Mouse (Mus musculus) hindbrain, embryonic 16.5 days (tissue): Measurements from ENCODE around the gene Cd40. TPM values are rescaled to one million over a fixed set of nuclear protein-coding genes. Genes with fewer than 3 reads are reported as not detected.

Experiments
- ATAC-seq: fragments of 200-750 bp; cut with Nextera tagmentation; 2 replicates; pipeline ENCODE4 v1.8.0; 2017; ENCODE audit warnings: moderate TSS enrichment, moderate library complexity
- H3K27ac ChIP-seq: fragments of 300-500 bp; sonication (generic); 2 replicates; pipeline ENCODE4 v1.5.1; 2014; ENCODE audit warnings: low read depth, mild to moderate bottlenecking, control low read depth, low read length, moderate library complexity
- H3K27me3 ChIP-seq: fragments of 300-500 bp; sonication (generic); replicated peaks from 2 replicates; pipeline ENCODE4 v1.6.1; 2014; ENCODE audit warnings: low read length; ENCODE audit not compliant: control insufficient read depth, insufficient read depth
- H3K36me3 ChIP-seq: fragments of 300-500 bp; sonication (generic); 2 replicates; pipeline ENCODE4 v1.6.1; 2014; ENCODE audit warnings: mild to moderate bottlenecking, low read length, moderate library complexity, mixed read lengths; ENCODE audit not compliant: control insufficient read depth, insufficient read depth
- H3K4me1 ChIP-seq: fragments of 300-500 bp; sonication (generic); 2 replicates; pipeline ENCODE4 v1.6.1; 2014; ENCODE audit warnings: low read depth, low read length; ENCODE audit not compliant: control insufficient read depth, insufficient read depth
- H3K4me2 ChIP-seq: fragments of 300-500 bp; sonication (generic); 2 replicates; pipeline ENCODE4 v1.6.1; 2014; ENCODE audit warnings: mild to moderate bottlenecking, low read length, control low read depth, moderate library complexity
- H3K4me3 ChIP-seq: fragments of 300-500 bp; sonication (generic); 2 replicates; pipeline ENCODE4 v1.5.1; 2014; ENCODE audit warnings: mild to moderate bottlenecking, low read length, control low read depth, moderate library complexity
- H3K9ac ChIP-seq: fragments of 300-500 bp; sonication (generic); 2 replicates; pipeline ENCODE4 v1.6.1; 2014; ENCODE audit warnings: low read depth, mild to moderate bottlenecking, control low read depth, low read length, moderate library complexity
- H3K9me3 ChIP-seq: fragments of 300-500 bp; sonication (generic); 2 replicates; pipeline ENCODE4 v1.6.1; 2014; ENCODE audit warnings: mild to moderate bottlenecking, low read length, moderate library complexity; ENCODE audit not compliant: control insufficient read depth
- WGBS: fragments of 180-500 bp; shearing (Covaris S2); extraction: QIAGEN DNeasy Blood & Tissue Kit; methylation state at CpG from one replicate; pipeline ENCODE4 v1.1.7; 2014; 5-methylcytosine and 5-hydroxymethylcytosine counted together
- polyA plus RNA-seq: library from polyadenylated mRNA; unstranded; fragments of >200 nt; fragmentation: Nextera tagmentation; extraction: Ambion mirVana; gene quantifications from 2 replicates; pipeline ENCODE4 v1.2.1, GENCODE M21; 2015

Gene Cd40
- polyA plus RNA-seq, 1 experiment from 2014 or later: 6.1 TPM

DNA sequence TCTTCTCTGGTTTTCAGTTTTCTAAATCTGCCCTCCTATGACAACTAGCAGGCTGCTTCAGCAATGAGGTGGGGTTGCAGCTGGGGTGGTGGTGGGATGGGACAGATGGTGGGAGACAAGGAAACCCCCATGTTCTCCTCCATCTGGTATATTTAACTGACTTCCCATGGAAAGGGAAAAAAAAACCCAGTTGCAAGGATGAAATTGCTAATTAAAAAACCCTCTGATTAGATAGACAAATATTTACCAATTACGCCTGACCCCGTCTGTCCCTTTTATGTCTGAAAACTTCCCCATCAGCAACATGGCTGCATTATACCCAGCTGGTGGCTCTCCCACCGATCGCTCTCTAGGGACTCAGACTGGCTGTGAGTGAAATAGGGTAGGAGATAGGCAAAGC lies 31.2 kb downstream of the Cd40 start:
- Histone ChIP-seq H3K36me3 (no peaks in the 10 kb centered on the region), H3K4me1 (no peaks in the 10 kb centered on the region), H3K4me2 (no peak overlapping the region), H3K4me3 (no peak overlapping the region), H3K9ac (no peak overlapping the region), H3K27ac (no peak overlapping the region), H3K9me3 (no peaks in the 10 kb centered on the region), H3K27me3 (no peaks in the 10 kb centered on the region)
- 62% methylated on average over 4 of the region's 4 CpGs for WGBS
- ATAC-seq: no peak

GRCm38 (mm10) chr2:165089470-165089869 lies 34.0 kb downstream of the Cd40 start:
- no peaks in the 10 kb centered on the region for H3K9me3 ChIP-seq
- WGBS: 39% methylated on average over 14 of the region's 14 CpGs
- H3K36me3 ChIP-seq: no peaks in the 10 kb centered on the region
- H3K4me2 ChIP-seq: no peak overlapping the region
- H3K4me3 ChIP-seq: no peak overlapping the region
- H3K9ac ChIP-seq: no peak overlapping the region
- H3K27ac ChIP-seq: no peak overlapping the region
- no peaks in the 10 kb centered on the region for H3K27me3 ChIP-seq
- H3K4me1 ChIP-seq: peaks cover 2% of the 10 kb centered on the region; the same call in 1 of the 2 replicates
- no peak for ATAC-seq

DNA sequence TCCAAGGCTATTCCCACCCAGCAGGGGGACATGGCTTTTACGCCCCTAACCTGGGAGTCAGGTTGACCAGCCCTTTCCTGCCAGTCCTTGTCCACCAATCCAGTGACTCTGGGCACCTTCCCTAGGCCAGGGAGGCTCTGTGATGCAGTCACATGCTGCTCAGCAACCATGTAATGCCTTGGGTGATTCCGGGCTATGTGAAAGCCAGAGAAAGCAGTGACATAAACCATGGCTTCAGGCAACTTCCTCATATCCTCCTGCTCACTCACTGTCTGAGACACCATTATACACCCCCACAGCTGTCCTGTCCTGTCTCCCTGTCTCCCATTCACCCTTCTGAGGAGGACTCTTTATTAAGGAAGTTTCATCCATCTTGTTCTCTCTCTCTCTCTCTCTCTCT lies 35.2 kb downstream of the Cd40 start, which contains the start of gene 1700025C18Rik:
Gene 1700025C18Rik (minus strand): TSS at position 101 of the 400 bp plus-strand sequence.
- Histone ChIP-seq H3K4me1 (peaks cover 2% of the 10 kb centered on the region; the same call in 1 of the 2 replicates), H3K9me3 (no peaks in the 10 kb centered on the region), H3K36me3 (no peaks in the 10 kb centered on the region), H3K4me3 (no peak within 1 kb of the TSS), H3K9ac (no peak within 1 kb of the TSS), H3K4me2 (no peak within 1 kb of the TSS), H3K27me3 (no peaks in the 10 kb centered on the region), H3K27ac (no peak within 1 kb of the TSS)
- ATAC-seq: no peak
- 77% methylated on average over 2 of the region's 2 CpGs for WGBS

DNA sequence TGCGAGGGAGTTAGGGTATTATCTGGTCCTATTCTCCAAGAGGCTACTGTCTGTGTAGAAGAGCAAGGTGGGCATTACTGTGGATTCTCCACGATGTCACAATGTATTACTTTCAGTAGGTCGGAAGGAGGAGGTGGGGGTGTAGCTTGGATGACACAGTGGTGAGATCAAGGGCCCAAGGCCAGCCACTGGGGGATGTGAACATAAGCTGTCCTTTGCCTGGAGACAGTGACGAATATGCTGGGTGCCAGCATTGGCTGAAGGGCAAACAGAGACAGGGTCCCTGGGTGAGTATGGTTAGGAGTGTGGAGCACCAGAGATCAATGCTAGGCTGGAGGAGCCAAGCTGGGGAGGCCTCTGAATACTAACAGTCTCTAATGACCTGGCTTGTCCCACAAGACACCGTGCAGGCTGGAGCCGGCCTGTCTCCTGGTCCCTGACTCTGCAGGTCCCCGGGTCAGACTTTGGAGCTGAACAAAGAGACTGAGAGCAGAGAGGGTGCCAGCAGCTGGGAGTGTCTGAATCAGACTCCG lies 36.1 kb downstream of the Cd40 start:
- H3K4me3 ChIP-seq: no peak overlapping the region
- no peak overlapping the region for H3K4me2 ChIP-seq
- H3K9ac ChIP-seq: no peak overlapping the region
- no peaks in the 10 kb centered on the region for H3K9me3 ChIP-seq
- peaks cover 3% of the 10 kb centered on the region for H3K4me1 ChIP-seq
- ATAC-seq: no peak
- no peaks in the 10 kb centered on the region for H3K27me3 ChIP-seq
- WGBS: 60% methylated on average over 8 of the region's 8 CpGs
- no peaks in the 10 kb centered on the region for H3K36me3 ChIP-seq
- H3K27ac ChIP-seq: no peak overlapping the region

DNA sequence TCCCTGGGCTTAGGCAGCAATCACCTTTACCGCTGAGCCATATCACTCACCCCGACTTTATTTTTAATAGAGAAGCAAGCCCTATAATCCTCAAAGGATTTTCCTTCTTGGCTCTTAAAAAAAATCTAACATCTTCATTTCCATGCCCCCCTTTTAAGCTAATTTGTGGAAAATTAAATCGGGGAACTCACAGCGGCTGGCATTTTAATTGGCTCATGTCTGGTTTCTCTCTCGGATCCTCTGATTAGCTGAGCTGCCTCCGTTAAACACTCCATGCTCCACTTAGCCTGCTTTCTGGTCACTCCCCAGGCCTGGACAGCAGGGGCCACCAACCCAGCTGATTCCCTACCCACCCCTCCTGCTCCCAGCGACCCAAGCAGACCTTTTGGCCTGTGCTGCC lies 37.0 kb downstream of the Cd40 start:
- 53% methylated on average over 7 of the region's 7 CpGs for WGBS
- Histone ChIP-seq H3K9ac (no peak overlapping the region), H3K27me3 (no peaks in the 10 kb centered on the region; the same call in 1 of the 2 replicates), H3K4me1 (peaks cover 8% of the 10 kb centered on the region), H3K36me3 (no peaks in the 10 kb centered on the region), H3K27ac (no peak overlapping the region), H3K4me3 (no peak overlapping the region), H3K9me3 (no peaks in the 10 kb centered on the region), H3K4me2 (no peak overlapping the region)
- no peak for ATAC-seq

DNA sequence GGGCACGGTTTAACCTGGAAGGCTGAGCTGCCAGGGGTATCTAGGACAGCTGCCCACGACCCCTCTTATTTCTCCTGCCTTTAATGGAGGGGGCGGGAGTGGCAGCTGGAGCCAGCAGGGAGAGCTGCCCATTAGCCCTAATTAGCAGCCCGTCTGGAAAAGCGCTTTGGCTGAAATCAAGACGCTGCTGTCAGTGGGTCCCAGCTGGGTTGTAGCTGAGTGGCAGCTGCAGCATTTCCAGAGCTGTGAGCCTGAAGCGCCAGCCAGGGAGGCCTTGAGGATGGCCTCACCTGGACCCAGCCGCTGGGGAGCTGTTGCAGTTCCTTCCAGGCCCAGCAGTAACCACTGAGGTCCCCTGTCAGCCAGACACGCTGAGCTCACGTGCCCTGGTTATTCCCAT lies 40.9 kb downstream of the Cd40 start:
- H3K27ac ChIP-seq: no peak overlapping the region
- no peak overlapping the region for H3K4me3 ChIP-seq
- no peaks in the 10 kb centered on the region for H3K9me3 ChIP-seq
- H3K9ac ChIP-seq: no peak overlapping the region
- no peak overlapping the region for H3K4me2 ChIP-seq
- ATAC-seq: peak; percentile 40; the same call in 1 of the 2 replicates
- peaks cover 8% of the 10 kb centered on the region for H3K4me1 ChIP-seq
- H3K36me3 ChIP-seq: no peaks in the 10 kb centered on the region
- H3K27me3 ChIP-seq: peaks cover 5% of the 10 kb centered on the region
- 15% methylated on average over 10 of the region's 10 CpGs for WGBS

DNA sequence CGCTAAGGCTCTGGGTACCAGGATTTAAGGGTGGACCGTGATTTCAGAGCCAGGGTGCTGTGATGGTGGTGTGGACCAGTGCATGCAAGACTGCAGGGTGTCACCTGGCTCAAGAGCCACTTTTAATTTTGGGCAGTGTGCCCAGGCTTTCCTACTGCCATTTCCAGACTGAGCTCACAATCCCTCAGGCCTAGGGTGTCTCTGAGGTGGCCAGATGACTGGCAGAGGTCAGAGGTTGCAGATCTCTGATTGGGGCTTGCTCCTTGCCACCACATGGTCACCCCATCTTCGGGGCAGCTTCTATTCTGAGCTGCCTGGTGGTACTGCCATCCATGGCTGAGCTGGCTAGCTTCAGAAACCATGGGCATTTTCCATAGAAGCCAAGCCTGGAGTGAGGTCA lies 43.4 kb downstream of the Cd40 start:
- Histone ChIP-seq H3K9ac (no peak overlapping the region), H3K27ac (no peak overlapping the region), H3K4me1 (peaks cover 6% of the 10 kb centered on the region), H3K4me2 (no peak overlapping the region), H3K36me3 (no peaks in the 10 kb centered on the region), H3K9me3 (no peaks in the 10 kb centered on the region), H3K27me3 (peaks cover 5% of the 10 kb centered on the region), H3K4me3 (no peak overlapping the region)
- ATAC-seq: no peak
- 81% methylated on average over 3 of the region's 3 CpGs for WGBS

DNA sequence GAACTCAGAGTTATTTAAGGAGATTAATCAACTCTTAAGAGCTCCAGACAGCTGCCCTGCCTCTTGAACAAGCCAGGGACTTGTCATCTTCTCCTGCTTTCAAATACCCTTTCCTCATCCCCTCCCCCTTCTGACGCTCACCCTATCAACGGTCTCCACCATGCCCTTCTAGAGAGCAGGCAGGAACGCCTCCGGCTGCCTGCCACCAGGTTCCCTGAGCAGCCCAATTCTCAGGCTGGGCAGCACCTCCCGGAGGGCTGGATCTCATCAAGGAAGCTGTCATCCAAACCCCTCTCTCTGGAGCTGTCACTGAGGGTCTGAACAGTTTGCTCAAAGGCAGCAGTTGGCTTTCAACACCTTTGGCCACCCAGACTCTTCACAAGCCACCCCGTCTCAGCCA lies 45.3 kb downstream of the Cd40 start:
- ATAC-seq: no peak

GRCm38 (mm10) chr2:165102920-165103319 lies 47.5 kb downstream of the Cd40 start:
- H3K9me3 ChIP-seq: no peaks in the 10 kb centered on the region

More for the DNA sequence above, 45.3 kb downstream of the Cd40 start:
- Histone ChIP-seq H3K4me2 (no peak overlapping the region), H3K27ac (no peak overlapping the region), H3K36me3 (no peaks in the 10 kb centered on the region), H3K9ac (no peak overlapping the region; the same call in 1 of the 2 replicates), H3K4me1 (peaks cover 8% of the 10 kb centered on the region), H3K4me3 (no peak overlapping the region), H3K9me3 (no peaks in the 10 kb centered on the region), H3K27me3 (peaks cover 5% of the 10 kb centered on the region)
- 7% methylated on average over 6 of the region's 6 CpGs for WGBS

More at GRCm38 (mm10) chr2:165102920-165103319, 47.5 kb downstream of the Cd40 start:
- H3K27me3 ChIP-seq: peaks cover under 1% of the 10 kb centered on the region; the same call in 1 of the 2 replicates
- no peak overlapping the region for H3K9ac ChIP-seq
- H3K4me3 ChIP-seq: no peak overlapping the region
- ATAC-seq: no peak
- H3K36me3 ChIP-seq: no peaks in the 10 kb centered on the region
- 89% methylated on average over 3 of the region's 3 CpGs for WGBS
- H3K27ac ChIP-seq: no peak overlapping the region
- H3K4me2 ChIP-seq: no peak overlapping the region
- H3K4me1 ChIP-seq: peaks cover 11% of the 10 kb centered on the region
